Mouse (Mus musculus) layer of hippocampus, postnatal 10 days (tissue): Measurements from ENCODE around the gene Tex38. TPM values are rescaled to one million over a fixed set of nuclear protein-coding genes. Genes with fewer than 3 reads are reported as not detected.
A peak's percentile ranks its signal among the peaks of the same experiment; 100 is the strongest.

ENCODE experiments used
- DNase-seq, 2 experiments: peaks; one replicate each; pipeline ENCODE4 v3.0.0; 2021; ENCODE audit warnings: low spot score in 2 of 2
- total RNA-seq, 2 experiments: library from RNA; stranded (reverse); gene quantifications; 2 replicates each; pipeline ENCODE4 v1.2.3; 2021

Tex38 gene
- total RNA-seq, 2 experiments from 2014 or later: 0.78 to 0.87 TPM

GRCm38 (mm10) chr4:115775056-115775455 lies 5.8 kb downstream of the Tex38 start:
- DNase-seq: no peak

GRCm38 (mm10) chr4:115767647-115768467 lies 13.0 kb downstream of the Tex38 start:
- no peak for DNase-seq

GRCm38 (mm10) chr4:115764581-115764980 lies 16.2 kb downstream of the Tex38 start:
- no peak for DNase-seq

- DNase-seq: peak in 1 of 2 experiments; percentile 29
Measured at GRCm38 (mm10) chr4:115761206-115761605, 19.6 kb downstream of the Tex38 start.

- DNase-seq: no peak
Measured at GRCm38 (mm10) chr4:115754851-115755250, 26.0 kb downstream of the Tex38 start.

GRCm38 (mm10) chr4:115754101-115754500 lies 26.7 kb downstream of the Tex38 start:
- DNase-seq: no peak

- DNase-seq: no peak
Measured at GRCm38 (mm10) chr4:115749336-115749735, 31.5 kb downstream of the Tex38 start.

GRCm38 (mm10) chr4:115748181-115748580 lies 32.6 kb downstream of the Tex38 start:
- DNase-seq: no peak

- no peak for DNase-seq
Measured at GRCm38 (mm10) chr4:115743096-115743495, 37.7 kb downstream of the Tex38 start.

- no peak for DNase-seq
Measured at GRCm38 (mm10) chr4:115742658-115743057, 38.2 kb downstream of the Tex38 start.

GRCm38 (mm10) chr4:115738481-115738985 lies 42.3 kb downstream of the Tex38 start:
- DNase-seq: no peak

- DNase-seq: peak; percentile 98 to 99
Measured at GRCm38 (mm10) chr4:115737551-115738041, 43.2 kb downstream of the Tex38 start, which contains the start of gene Efcab14. TSS of gene Efcab14 (plus strand) at chr4:115737744.

- DNase-seq: no peak
Measured at GRCm38 (mm10) chr4:115734867-115735266, 46.0 kb downstream of the Tex38 start.

- DNase-seq: no peak
Measured at GRCm38 (mm10) chr4:115733746-115734145, 47.1 kb downstream of the Tex38 start.

GRCm38 (mm10) chr4:115732223-115732818 lies 48.5 kb downstream of the Tex38 start:
- DNase-seq: no peak

- DNase-seq: peak; percentile 74 to 84
Measured at GRCm38 (mm10) chr4:115731588-115732222, 49.1 kb downstream of the Tex38 start.

Other genes starting within 250 kb of the Tex38 start
- gene Cyp4a31, start 217.4 kb downstream of the Tex38 start, total RNA-seq: not detected
- not detected for gene Cyp4a32, start 180.0 kb downstream of the Tex38 start, total RNA-seq
- gene Cyp4b1, start 133.3 kb downstream of the Tex38 start, total RNA-seq: 1 to 10 TPM; 2.1 to 2.7 TPM
- gene Efcab14, start 43.3 kb downstream of the Tex38 start, total RNA-seq: 10 to 100 TPM; 32.0 to 34.8 TPM
- 10 to 100 TPM; 25.9 to 29.0 TPM for gene Atpaf1, start 3.8 kb upstream of the Tex38 start, total RNA-seq
- gene Mob3c, start 47.1 kb upstream of the Tex38 start, total RNA-seq: 1 to 10 TPM; 4.5 to 4.6 TPM
- gene Mknk1, start 58.2 kb upstream of the Tex38 start, total RNA-seq: 10 to 100 TPM; 40.8 to 43.3 TPM
- gene Kncn, start 103.4 kb upstream of the Tex38 start, total RNA-seq: under 1 TPM in 1 of 2 experiments, not detected in 1; 0.25 TPM
- gene 6430628N08Rik, start 109.6 kb upstream of the Tex38 start, total RNA-seq: not detected
- gene Dmbx1, start 158.9 kb upstream of the Tex38 start, total RNA-seq: under 1 TPM; 0.18 to 0.34 TPM
- 100 to 1,000 TPM in 1 of 2 experiments, 10 to 100 TPM in 1; 86.6 to 108 TPM for gene Faah, start 236.9 kb upstream of the Tex38 start, total RNA-seq